Mouse (Mus musculus) stomach, postnatal 0 days (tissue): Measurements from ENCODE around the gene Tpte.

Experiments
- CTCF ChIP-seq: IDR thresholded peaks from 2 replicates; pipeline ENCODE4 v1.5.1; 2016; ENCODE audit warnings: antibody characterized with exemption, low read depth, mild to moderate bottlenecking, moderate library complexity
- EP300 ChIP-seq: optimal IDR thresholded peaks from 2 replicates; pipeline ENCODE3; 2016; ENCODE audit warnings: antibody characterized with exemption

DNA sequence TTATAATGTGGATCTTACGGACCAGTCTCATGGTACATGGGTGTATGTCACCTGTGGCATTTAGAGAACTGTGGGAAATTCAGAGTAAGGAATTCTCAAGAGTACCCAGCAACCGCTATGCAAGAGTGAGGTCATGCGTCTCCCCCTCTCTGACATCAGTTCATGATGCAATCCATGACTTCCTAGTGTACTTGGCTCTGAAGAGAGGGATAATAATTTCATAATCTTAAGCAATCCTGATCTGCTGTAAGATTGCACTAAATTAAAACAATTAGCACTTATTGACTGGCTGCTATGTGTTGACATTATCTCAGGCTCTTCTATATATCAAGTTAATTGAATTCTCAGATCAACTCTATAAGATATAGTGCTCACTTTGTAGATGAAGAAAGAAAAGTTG, 16.4 kb upstream of the Tpte start:
- TF ChIP-seq CTCF (no peak), EP300 (no peak)
